Mouse (Mus musculus): Measurements from ENCODE around the gene Myo1a.

DNA sequence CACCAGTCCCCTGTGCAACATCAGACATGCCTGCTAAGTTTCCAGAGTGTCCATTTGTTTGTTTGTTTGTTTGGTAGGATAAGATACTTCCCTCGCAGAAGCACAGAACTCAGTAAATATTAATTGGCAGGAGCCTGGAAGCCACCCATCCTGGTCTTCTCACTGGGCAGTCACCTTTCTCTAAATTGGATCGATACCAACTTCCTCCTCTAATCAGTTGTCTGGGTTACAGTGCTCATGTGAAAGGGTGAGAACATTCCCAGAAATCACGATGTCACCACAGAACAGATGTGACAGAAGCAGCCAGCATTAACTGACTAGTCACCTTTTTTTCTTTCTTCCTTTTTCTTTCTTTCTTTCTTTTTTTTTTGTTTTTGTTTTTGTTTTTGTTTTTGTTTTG, 50.3 kb downstream of the Myo1a start:
- TF ChIP-seq HCFC1 (IDR thresholded peaks at IDR 0.05; ENCODE audit: borderline replicate concordance, insufficient read depth, low read length) (no peak), ZNF384 (IDR thresholded peaks at IDR 0.05; ENCODE audit: low read depth, low read length) (no peak), CHD2 (IDR thresholded peaks at IDR 0.05; ENCODE audit: low read depth, low read length) (no peak)

Measured in ES-E14 (cell line).